Mouse (Mus musculus): ENCODE results near the gene Runx2. TPM values are rescaled to one million over a fixed set of nuclear protein-coding genes. Genes with fewer than 3 reads are reported as not detected.

Runx2 gene
- total and polyA plus RNA-seq, 3 experiments: not detected

- DNase-seq (ENCODE audit: low read depth, low spot score): no peak
- Histone ChIP-seq H3K4me3 (ENCODE audit: control insufficient read depth in 1 of 2, insufficient read depth in 1 of 2, low read depth in 2 of 2, low read length in 2 of 2) (no peak overlapping the region), H3K27me3 (ENCODE audit: control insufficient read depth in 1 of 2, insufficient read depth in 2 of 2, low read length in 2 of 2) (0 out of 4 replicates have a peak, but pooled peaks cover 0 to 2% of the 10 kb centered on the region in 2 experiments), H3K79me2 (ENCODE audit: control insufficient read depth, insufficient read depth, low read length, poor library complexity) (no peaks in the 10 kb centered on the region), H3K4me1 (ENCODE audit: control insufficient read depth in 1 of 2, insufficient read depth in 2 of 2, low read length in 2 of 2) (no peaks in the 10 kb centered on the region), H3K27ac (ENCODE audit: control insufficient read depth, low read depth, low read length) (no peak overlapping the region), H3K9me3 (replicated peaks; ENCODE audit: insufficient read depth, low read length) (no peaks in the 10 kb centered on the region), H3K9ac (ENCODE audit: control insufficient read depth, low read depth, low read length, poor library complexity, severe bottlenecking) (no peak overlapping the region), H3K36me3 (ENCODE audit: control insufficient read depth in 1 of 2, insufficient read depth in 2 of 2, low read length in 2 of 2) (no peaks in the 10 kb centered on the region)
- TF ChIP-seq NRF1 (IDR thresholded peaks at IDR 0.05; ENCODE audit: insufficient read depth, low read depth, low read length, poor library complexity, severe bottlenecking) (no peak), MXI1 (IDR thresholded peaks at IDR 0.05; ENCODE audit: low read depth, low read length) (no peak), JUND (IDR thresholded peaks at IDR 0.05; ENCODE audit: low read depth, low read length) (no peak), POLR2A (IDR thresholded peaks at IDR 0.05; ENCODE audit: control insufficient read depth in 1 of 2, insufficient read depth in 1 of 2, low read depth in 1 of 2, low read length in 2 of 2, poor library complexity in 1 of 2) (no peak), ZNF384 (IDR thresholded peaks at IDR 0.05; ENCODE audit: low read depth, low read length) (no peak), UBTF (IDR thresholded peaks at IDR 0.05; ENCODE audit: borderline replicate concordance, insufficient read depth, low read depth, low read length) (no peak), POLR2AphosphoS5 (IDR thresholded peaks at IDR 0.05; ENCODE audit: borderline replicate concordance, low read depth, low read length) (no peak), ELF1 (IDR thresholded peaks at IDR 0.05; ENCODE audit: low read depth, low read length) (no peak), CHD2 (IDR thresholded peaks at IDR 0.05; ENCODE audit: low read length) (no peak), TCF12 (IDR thresholded peaks at IDR 0.05; ENCODE audit: low read depth, low read length) (no peak), RAD21 (IDR thresholded peaks at IDR 0.05; ENCODE audit: low read depth, low read length) (no peak), NELFE (IDR thresholded peaks at IDR 0.05; ENCODE audit: low read depth, low read length) (no peak), BHLHE40 (IDR thresholded peaks at IDR 0.05; ENCODE audit: borderline replicate concordance, low read depth, low read length) (no peak), USF2 (IDR thresholded peaks at IDR 0.05; ENCODE audit: borderline replicate concordance in 1 of 2, insufficient read depth in 1 of 2, low read depth in 1 of 2, low read length in 2 of 2) (no peak)
Measured at GRCm38 (mm10) chr17:44612641-44613040, 202.0 kb downstream of the Runx2 start.

GRCm38 (mm10) chr17:44612002-44612401 lies 202.6 kb downstream of the Runx2 start:
- H3K9me3 ChIP-seq (replicated peaks; ENCODE audit: insufficient read depth, low read length): no peaks in the 10 kb centered on the region
- H3K9ac ChIP-seq (ENCODE audit: control insufficient read depth, low read depth, low read length, poor library complexity, severe bottlenecking): no peak overlapping the region
- H3K36me3 ChIP-seq (ENCODE audit: control insufficient read depth in 1 of 2, insufficient read depth in 2 of 2, low read length in 2 of 2): no peaks in the 10 kb centered on the region
- H3K79me2 ChIP-seq (ENCODE audit: control insufficient read depth, insufficient read depth, low read length, poor library complexity): no peaks in the 10 kb centered on the region
- 0 out of 4 replicates have a peak, but pooled peaks cover 0 to 2% of the 10 kb centered on the region in 2 experiments for H3K27me3 ChIP-seq (ENCODE audit: control insufficient read depth in 1 of 2, insufficient read depth in 2 of 2, low read length in 2 of 2)
- no peaks in the 10 kb centered on the region for H3K4me1 ChIP-seq (ENCODE audit: control insufficient read depth in 1 of 2, insufficient read depth in 2 of 2, low read length in 2 of 2)
- DNase-seq (ENCODE audit: low read depth, low spot score): no peak
- no peak overlapping the region for H3K4me3 ChIP-seq (ENCODE audit: control insufficient read depth in 1 of 2, insufficient read depth in 1 of 2, low read depth in 2 of 2, low read length in 2 of 2)
- TF ChIP-seq ZKSCAN1 (IDR thresholded peaks at IDR 0.05; ENCODE audit: low read depth, low read length) (no peak), ZNF384 (IDR thresholded peaks at IDR 0.05; ENCODE audit: low read depth, low read length) (no peak), ZMIZ1 (IDR thresholded peaks at IDR 0.05; ENCODE audit: low read depth, low read length) (no peak), MYC (IDR thresholded peaks at IDR 0.05; ENCODE audit: low read depth, low read length) (no peak), MAZ (IDR thresholded peaks at IDR 0.05; ENCODE audit: low read depth, low read length) (no peak), SMC3 (IDR thresholded peaks at IDR 0.05; ENCODE audit: low read depth, low read length) (no peak), TBP (IDR thresholded peaks at IDR 0.05; ENCODE audit: low read depth, low read length) (no peak), USF1 (IDR thresholded peaks at IDR 0.05; ENCODE audit: low read depth, low read length) (no peak), NELFE (IDR thresholded peaks at IDR 0.05; ENCODE audit: low read depth, low read length) (no peak), TCF12 (IDR thresholded peaks at IDR 0.05; ENCODE audit: low read depth, low read length) (no peak), SIN3A (IDR thresholded peaks at IDR 0.05; ENCODE audit: low read length) (no peak), GABPA (IDR thresholded peaks at IDR 0.05; ENCODE audit: low read depth, low read length) (no peak), E2F4 (IDR thresholded peaks at IDR 0.05; ENCODE audit: borderline replicate concordance, low read depth, low read length) (no peak), RCOR1 (IDR thresholded peaks at IDR 0.05; ENCODE audit: low read depth, low read length) (no peak), EP300 (IDR thresholded peaks at IDR 0.05; ENCODE audit: low read depth in 1 of 2, low read length in 2 of 2) (no peak), TAL1 (IDR thresholded peaks at IDR 0.05; ENCODE audit: low read length) (no peak)
- no peak overlapping the region for H3K27ac ChIP-seq (ENCODE audit: control insufficient read depth, low read depth, low read length)
